ENCODE assay signal across 8 mouse cellular contexts in the genomic region with DNA sequence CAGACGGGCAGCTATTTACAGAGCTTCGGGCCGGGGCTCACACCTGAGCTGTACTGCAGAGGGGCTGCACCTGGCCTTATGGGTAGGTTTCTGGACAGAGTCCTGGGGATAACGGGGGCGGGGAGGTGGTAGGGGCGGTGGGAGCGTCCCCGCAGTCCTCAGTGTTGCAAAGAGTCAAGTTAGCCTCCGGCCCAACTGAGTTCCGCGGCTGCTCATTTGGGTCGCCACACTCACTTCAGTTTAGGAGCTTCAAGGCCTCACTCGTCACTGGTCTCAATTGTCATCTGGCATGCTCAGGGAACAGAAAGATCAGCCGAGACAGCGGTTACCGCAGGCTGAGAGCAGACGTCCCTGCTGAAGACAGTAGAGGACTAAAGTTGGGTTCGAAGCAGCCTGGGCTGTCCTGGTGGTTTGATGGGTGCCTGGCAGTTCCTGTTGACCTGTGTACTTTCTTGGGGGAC.
DNase-seq lines count a peak whose midpoint lies in the region; ATAC-seq and TF ChIP-seq lines count a peak whose summit lies in the region.

No protein-coding gene starts in this region.

- H3K4me1 ChIP-seq in heart, embryonic 10.5 days = peaks cover 83% of the 10 kb centered on the region
- H3K4me1 ChIP-seq in forebrain, embryonic 14.5 days (ENCODE audit: control insufficient read depth, insufficient read depth, low read length) = peaks cover 47% of the 10 kb centered on the region
- peaks cover 5 to 53% of the 10 kb centered on the region in 2 experiments; a peak in 3 of 4 replicates for H3K4me1 ChIP-seq in liver, embryonic 14.5 days (replicated peaks; ENCODE audit: control insufficient read depth in 2 of 2, insufficient read depth in 2 of 2, low read length in 1 of 2)
- H3K4me1 ChIP-seq in stomach, embryonic 14.5 days (ENCODE audit: control insufficient read depth, insufficient read depth, low read length) = peaks cover 64% of the 10 kb centered on the region

- peak overlapping the region; percentile 70 for H3K4me3 ChIP-seq in heart, embryonic 10.5 days
- H3K4me3 ChIP-seq in forebrain, embryonic 14.5 days (ENCODE audit: low read depth, low read length) = peak overlapping the region; percentile 40
- peak overlapping the region; percentile 56 to 62 for H3K4me3 ChIP-seq in liver, embryonic 14.5 days (ENCODE audit: insufficient read depth in 1 of 2, low read depth in 2 of 2, low read length in 2 of 2)
- H3K4me3 ChIP-seq in stomach, embryonic 14.5 days (ENCODE audit: low read depth, low read length) = peak overlapping the region; percentile 44

- ATAC-seq in forebrain, embryonic 14.5 days = peak; percentile 56
- ATAC-seq in liver, embryonic 14.5 days (ENCODE audit: insufficient read depth) = peak; percentile 22; the same call in 1 of the 2 replicates
- peak; percentile 59 for ATAC-seq in stomach, embryonic 14.5 days (ENCODE audit: insufficient number of reproducible peaks, insufficient read depth, low FRiP score, low read depth)

- peak; percentile 79 for DNase-seq in heart, embryonic 10.5 days (ENCODE audit: low spot score)
- DNase-seq in heart, adult 8-10 months (ENCODE audit: low spot score) = no peak
- peak; percentile 51 for DNase-seq in MEL-GATA-1-ER (ENCODE audit: extremely low read depth, low read depth)
- peak; percentile 59 for DNase-seq in forebrain, embryonic 14.5 days (ENCODE audit: low spot score)
- DNase-seq in liver, embryonic 14.5 days (ENCODE audit: low read depth in 3 of 3, low spot score in 3 of 3) = no peak
- no peak for DNase-seq in ovary, postnatal 36 days (ENCODE audit: low spot score)
- DNase-seq in cerebellum, postnatal 4 days (ENCODE audit: low spot score in 2 of 2) = no peak

- no peaks in the 10 kb centered on the region for H3K27me3 ChIP-seq in heart, embryonic 10.5 days (ENCODE audit: insufficient read depth, poor library complexity, severe bottlenecking)
- no peaks in the 10 kb centered on the region for H3K27me3 ChIP-seq in forebrain, embryonic 14.5 days (replicated peaks; ENCODE audit: control insufficient read depth, insufficient read depth, low read length)
- H3K27me3 ChIP-seq in liver, embryonic 14.5 days (ENCODE audit: control insufficient read depth, insufficient read depth, low read length) = no peaks in the 10 kb centered on the region
- H3K27me3 ChIP-seq in stomach, embryonic 14.5 days (ENCODE audit: control insufficient read depth, insufficient read depth, low read length) = no peaks in the 10 kb centered on the region

- H3K9me3 ChIP-seq in heart, embryonic 10.5 days = no peaks in the 10 kb centered on the region; the same call in 1 of the 2 replicates
- H3K9me3 ChIP-seq in forebrain, embryonic 14.5 days (replicated peaks; ENCODE audit: control insufficient read depth, low read length) = no peaks in the 10 kb centered on the region
- H3K9me3 ChIP-seq in liver, embryonic 14.5 days (ENCODE audit: control insufficient read depth, low read length) = no peaks in the 10 kb centered on the region
- no peaks in the 10 kb centered on the region for H3K9me3 ChIP-seq in stomach, embryonic 14.5 days (ENCODE audit: control insufficient read depth, low read depth, low read length)

- under 1% methylated on average over 18 of the region's 18 CpGs for WGBS in heart, embryonic 10.5 days
- 0% methylated on average over 17 of the region's 18 CpGs for WGBS in forebrain, embryonic 14.5 days
- WGBS in liver, embryonic 14.5 days (ENCODE audit: insufficient replicate concordance) = 2% methylated on average over 18 of the region's 18 CpGs
- WGBS in stomach, embryonic 14.5 days = 3% methylated on average over 18 of the region's 18 CpGs

- no peak for TF ChIP-seq CTCF in liver, embryonic 14.5 days (IDR thresholded peaks at IDR 0.05; ENCODE audit: low read depth)

- H3K36me3 ChIP-seq in heart, embryonic 10.5 days = peaks cover 29% of the 10 kb centered on the region
- peaks cover 17% of the 10 kb centered on the region for H3K36me3 ChIP-seq in forebrain, embryonic 14.5 days (ENCODE audit: control insufficient read depth, insufficient read depth, low read length)
- no peaks in the 10 kb centered on the region; the same call in 1 of the 2 replicates for H3K36me3 ChIP-seq in liver, embryonic 14.5 days (replicated peaks; ENCODE audit: control insufficient read depth, insufficient read depth, low read depth)
- peaks cover 31% of the 10 kb centered on the region for H3K36me3 ChIP-seq in stomach, embryonic 14.5 days (ENCODE audit: control insufficient read depth, insufficient read depth, low read length)

- no peak for TF ChIP-seq EP300 in liver, embryonic 14.5 days (IDR thresholded peaks at IDR 0.05; ENCODE audit: low read depth)

- H3K9ac ChIP-seq in forebrain, embryonic 14.5 days (ENCODE audit: low read length) = peak overlapping the region; percentile 67
- H3K9ac ChIP-seq in liver, embryonic 14.5 days (replicated peaks) = peak overlapping the region; percentile 70
- H3K9ac ChIP-seq in stomach, embryonic 14.5 days (replicated peaks; ENCODE audit: low read depth, low read length) = peak overlapping the region; percentile 50

- H3K4me2 ChIP-seq in forebrain, embryonic 14.5 days (ENCODE audit: low read length) = peak overlapping the region; percentile 56
- H3K4me2 ChIP-seq in liver, embryonic 14.5 days (ENCODE audit: low read depth) = peak overlapping the region; percentile 80
- H3K4me2 ChIP-seq in stomach, embryonic 14.5 days (replicated peaks; ENCODE audit: low read depth, low read length) = peak overlapping the region; percentile 55

- peak overlapping the region; percentile 96 for H3K27ac ChIP-seq in heart, embryonic 10.5 days
- H3K27ac ChIP-seq in forebrain, embryonic 14.5 days (ENCODE audit: low read depth, low read length) = peak overlapping the region; percentile 84
- peak overlapping the region; percentile 55 for H3K27ac ChIP-seq in liver, embryonic 14.5 days
- H3K27ac ChIP-seq in stomach, embryonic 14.5 days (ENCODE audit: low read length) = peak overlapping the region; percentile 95

Comparison
In these comparisons a context has a peak if more than half of its experiments do, and no peak if none do; other contexts are left out.
1. DNase-seq: peak in heart, embryonic 10.5 days (single experiment), MEL-GATA-1-ER (single experiment) and forebrain, embryonic 14.5 days (single experiment); none in heart, adult 8-10 months (single experiment), liver, embryonic 14.5 days (0 of 3), ovary, postnatal 36 days (single experiment) and cerebellum, postnatal 4 days (0 of 2).
2. Peak in every context shown above with its lines, with median percentiles within 50 percentile points of each other: H3K27ac ChIP-seq, H3K4me3 ChIP-seq, ATAC-seq, H3K4me2 ChIP-seq and H3K9ac ChIP-seq.